Mouse (Mus musculus): ENCODE data around the gene Gipr.

Gipr gene

GRCm38 (mm10) chr7:19165656-19166423 lies at the start of gene Gipr:
TSS of gene Gipr (minus strand) at chr7:19166127.
- no peak for DNase-seq (ENCODE audit: low read depth)

DNA sequence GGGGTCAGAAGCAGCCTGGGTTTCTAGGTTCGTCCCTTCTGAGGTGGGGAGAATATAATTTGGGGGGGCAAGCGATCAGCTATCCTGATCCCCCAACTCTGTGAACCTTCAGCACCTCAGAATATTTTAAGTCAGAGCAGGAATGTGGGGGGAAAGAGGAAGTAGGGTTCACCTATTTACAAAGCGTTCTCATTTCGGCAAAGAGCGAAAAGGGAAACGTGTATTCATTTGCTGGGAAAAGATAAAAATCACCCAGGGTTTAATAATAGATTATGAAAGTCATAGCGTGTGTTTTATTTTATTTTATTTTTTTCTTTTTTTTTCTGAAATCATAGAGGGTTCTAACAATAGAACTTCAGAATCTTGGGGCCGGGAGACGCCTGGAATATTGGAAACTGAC lies 49.0 kb upstream of the Gipr start:
- DNase-seq (ENCODE audit: low read depth), result no peak

DNA sequence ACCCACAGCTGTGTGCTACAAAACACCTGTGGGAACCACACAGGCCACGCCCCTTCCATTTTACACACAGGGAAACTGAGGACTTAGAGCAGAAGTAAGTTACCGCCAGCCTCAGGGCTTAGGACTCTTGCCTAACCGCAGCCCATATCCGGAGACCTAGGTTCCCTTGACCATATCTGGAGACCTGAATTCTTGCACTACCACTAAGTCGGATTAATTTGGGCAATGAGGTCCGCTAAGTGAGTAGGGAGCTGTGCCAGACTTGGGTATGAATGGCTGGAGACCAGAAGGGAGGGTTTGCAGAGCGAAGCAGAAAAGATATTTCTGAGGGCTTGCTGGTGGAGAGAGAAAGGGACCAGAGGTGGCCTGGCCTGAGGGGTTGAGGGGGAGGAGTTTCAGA lies 48.4 kb upstream of the Gipr start:
- DNase-seq (ENCODE audit: low read depth), result no peak

GRCm38 (mm10) chr7:19213385-19213784 lies 47.5 kb upstream of the Gipr start:
- DNase-seq (ENCODE audit: low read depth), result no peak

DNA sequence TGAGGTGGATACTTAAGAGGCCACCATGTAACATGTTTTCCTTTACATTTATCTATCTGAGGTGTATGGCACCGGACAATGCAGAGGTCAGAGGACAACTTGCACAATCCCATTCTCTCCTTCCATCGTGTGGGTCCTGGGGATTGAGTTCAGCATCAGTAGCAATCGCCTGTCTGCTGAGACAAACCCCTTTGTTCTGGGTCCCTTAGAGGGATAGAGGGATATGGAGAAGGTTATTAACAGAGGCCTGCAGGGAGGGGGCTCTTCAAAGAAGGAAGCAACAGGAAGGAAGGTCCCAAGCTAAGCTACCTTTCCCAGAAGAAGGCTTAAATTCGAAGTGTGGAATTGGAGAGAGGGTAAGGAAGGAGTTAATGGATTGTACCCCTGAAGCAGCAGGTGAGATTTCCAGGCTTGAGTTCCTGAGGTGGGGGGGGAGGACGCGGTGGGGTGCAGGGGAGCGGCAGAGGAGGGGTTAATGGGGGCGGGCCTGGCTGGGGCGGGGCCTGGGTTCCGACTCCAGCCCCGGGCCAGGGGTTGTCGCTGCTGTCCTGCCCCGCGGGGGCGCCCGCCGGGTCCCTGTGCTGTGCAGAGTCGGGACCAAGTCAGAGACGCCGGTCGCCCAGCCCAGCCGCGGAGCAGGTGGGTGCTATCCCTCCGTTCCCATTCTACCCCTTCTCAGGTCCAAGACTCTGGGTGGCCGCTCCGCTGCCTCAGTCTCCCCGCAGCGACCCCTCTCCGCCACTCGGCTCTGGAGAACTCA lies 46.2 kb upstream of the Gipr start, which contains the start of gene Gpr4:
Gene Gpr4, plus strand, starts transcription at position 543 of the 760 bp plus-strand sequence.
- no peak for DNase-seq (ENCODE audit: low read depth)

- no peak for DNase-seq (ENCODE audit: low read depth)
These were observed 45.2 kb upstream of the Gipr start for GRCm38 (mm10) chr7:19211041-19211675.

- no peak for DNase-seq (ENCODE audit: low read depth)
These were observed 44.1 kb upstream of the Gipr start for GRCm38 (mm10) chr7:19210010-19210409.

DNA sequence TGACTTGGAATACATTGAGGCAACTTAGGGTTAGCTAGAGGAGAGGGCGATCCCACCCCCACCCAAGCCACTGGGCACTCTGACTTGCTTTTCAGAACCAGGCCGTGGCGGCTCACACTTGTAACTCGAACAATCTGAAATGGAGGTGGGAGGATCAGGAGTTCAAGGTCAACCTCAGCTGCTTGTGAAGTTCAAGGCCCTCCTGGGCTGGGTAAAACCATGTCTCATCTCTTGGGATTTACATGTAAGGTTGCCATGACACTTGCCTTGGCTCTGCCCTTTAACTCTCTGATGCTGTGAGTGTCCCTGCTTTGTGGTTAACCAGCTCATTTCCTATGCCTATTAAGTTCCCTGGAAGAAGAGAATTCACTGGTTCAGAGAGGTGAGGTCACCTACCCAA lies 43.6 kb upstream of the Gipr start:
- DNase-seq (ENCODE audit: low read depth), result no peak

- DNase-seq (ENCODE audit: low read depth), result no peak
These were observed 43.1 kb upstream of the Gipr start for GRCm38 (mm10) chr7:19208944-19209472.

DNA sequence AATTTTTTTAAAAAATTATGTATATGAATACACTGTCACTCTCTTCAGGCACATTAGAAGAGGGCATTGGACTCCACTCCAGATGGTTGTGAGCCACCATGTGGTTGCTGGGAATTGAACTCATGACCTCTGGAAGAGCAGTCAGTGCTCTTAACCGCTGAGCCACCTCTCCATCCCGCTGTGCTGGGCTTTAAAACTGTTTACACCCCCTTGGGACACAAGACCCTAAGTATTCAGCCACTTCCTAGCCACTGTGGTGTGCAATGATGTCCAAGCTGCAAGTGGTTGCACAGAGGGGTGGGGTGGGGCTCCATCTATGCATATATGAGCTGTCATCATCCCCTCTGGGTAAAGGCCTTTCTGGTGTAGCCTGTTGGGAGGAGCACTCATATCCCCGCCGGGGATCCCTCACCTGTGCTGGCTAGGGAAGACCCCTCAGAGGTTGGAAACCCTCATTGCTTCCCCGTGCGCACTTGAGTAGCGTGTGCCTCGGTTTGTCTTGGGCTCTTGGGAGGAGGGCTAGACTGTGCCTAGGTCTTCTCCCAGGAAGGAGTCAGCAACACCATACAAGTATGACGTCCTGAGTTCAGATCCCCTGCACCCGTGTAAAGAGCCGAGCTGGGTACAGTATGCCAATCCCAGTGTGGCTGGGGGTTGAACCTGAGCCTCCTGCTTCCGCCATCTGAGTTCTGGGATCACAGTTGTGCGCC lies 42.4 kb upstream of the Gipr start:
- DNase-seq (ENCODE audit: low read depth), result no peak

- no peak for DNase-seq (ENCODE audit: low read depth)
These were observed 36.3 kb upstream of the Gipr start for GRCm38 (mm10) chr7:19202065-19202850.

DNA sequence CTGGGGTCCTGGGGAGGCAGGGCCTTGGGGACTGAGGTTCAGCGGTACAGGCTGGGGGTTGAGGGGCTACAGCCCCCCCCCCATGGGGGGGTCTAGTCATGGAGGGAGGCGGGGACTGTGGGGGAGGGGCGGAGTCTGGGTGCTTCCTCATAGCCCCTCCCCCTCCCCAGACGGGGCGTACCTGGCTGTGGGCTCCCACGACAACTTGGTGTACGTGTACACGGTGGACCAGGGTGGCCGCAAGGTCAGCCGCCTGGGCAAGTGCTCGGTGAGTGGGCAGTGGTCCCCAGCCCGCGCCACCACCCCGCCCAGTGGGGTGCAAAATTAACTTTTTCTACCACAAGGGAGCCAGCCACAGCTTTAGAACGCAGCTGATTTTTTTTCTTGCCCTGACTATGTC lies 35.7 kb upstream of the Gipr start:
- DNase-seq (ENCODE audit: low read depth), result no peak

DNA sequence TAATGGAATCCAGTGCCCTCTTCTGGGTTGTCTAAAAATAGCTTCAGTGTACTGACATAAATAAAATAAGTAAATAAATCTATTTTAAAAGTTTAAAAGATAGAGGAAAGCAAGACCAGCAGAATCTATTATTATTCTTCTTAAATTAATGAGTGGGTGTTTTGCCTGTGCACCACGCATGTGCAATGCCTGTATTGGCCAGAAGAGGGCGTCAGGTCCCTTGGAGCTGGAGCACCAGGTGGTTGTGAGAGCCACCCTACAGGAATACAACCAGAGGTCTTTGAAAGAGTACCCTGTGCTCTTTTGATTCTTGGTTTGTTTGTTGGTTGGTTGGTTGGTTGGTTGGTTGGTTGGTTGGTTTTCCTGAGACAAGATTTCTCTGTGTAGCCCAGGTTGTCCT lies 32.1 kb upstream of the Gipr start:
- no peak for DNase-seq (ENCODE audit: low read depth)

GRCm38 (mm10) chr7:19196676-19197075 lies 30.7 kb upstream of the Gipr start:
- no peak for DNase-seq (ENCODE audit: low read depth)

DNA sequence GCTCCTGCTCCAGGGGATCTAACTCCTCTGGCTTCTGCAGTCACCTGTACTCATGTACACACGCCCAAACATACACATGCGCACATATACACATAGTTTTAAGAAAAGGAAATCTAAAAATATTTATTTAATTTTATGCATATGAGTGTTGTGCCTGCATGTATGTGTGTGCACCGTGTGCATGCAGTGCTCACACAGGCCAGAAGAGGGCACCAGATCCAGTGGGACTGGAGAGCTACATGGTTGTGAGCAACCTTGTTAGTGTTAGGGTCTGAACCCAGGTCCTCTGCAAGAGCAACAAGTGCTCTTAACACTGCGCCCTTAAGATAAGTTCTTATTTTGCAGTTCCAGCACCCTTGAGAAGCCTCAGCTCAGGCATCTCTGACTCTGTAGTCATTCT lies 28.7 kb upstream of the Gipr start:
- DNase-seq (ENCODE audit: low read depth), result no peak

DNA sequence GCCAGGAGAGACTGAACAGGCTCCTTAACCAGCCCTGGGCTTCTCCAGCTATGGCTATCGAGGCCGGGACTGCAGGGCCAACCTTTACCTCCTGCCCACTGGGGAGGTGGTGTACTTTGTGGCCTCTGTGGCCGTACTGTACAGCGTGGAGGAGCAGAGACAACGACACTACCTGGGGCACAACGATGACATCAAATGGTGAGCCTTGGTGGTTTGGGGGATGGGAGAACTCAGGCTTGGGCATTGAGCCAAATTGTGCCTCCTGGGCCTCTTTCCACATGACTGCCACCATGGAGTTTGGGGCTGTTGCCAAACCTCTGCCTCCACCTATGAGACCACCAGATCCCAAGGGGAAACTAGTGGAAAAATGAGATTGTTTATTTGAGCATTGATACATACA lies 18.8 kb upstream of the Gipr start:
- no peak for DNase-seq (ENCODE audit: low read depth)

GRCm38 (mm10) chr7:19184250-19184649 lies 18.3 kb upstream of the Gipr start:
- no peak for DNase-seq (ENCODE audit: low read depth)

GRCm38 (mm10) chr7:19180862-19181429 lies 15.0 kb upstream of the Gipr start:
- DNase-seq (ENCODE audit: low read depth), result no peak

- DNase-seq (ENCODE audit: low read depth), result no peak
These were observed 14.0 kb upstream of the Gipr start for GRCm38 (mm10) chr7:19179936-19180335.

GRCm38 (mm10) chr7:19179173-19179572 lies 13.2 kb upstream of the Gipr start:
- no peak for DNase-seq (ENCODE audit: low read depth)
